Mouse (Mus musculus) midbrain, embryonic 15.5 days (tissue): ENCODE results near the gene Acsl5. TPM values are rescaled to one million over a fixed set of nuclear protein-coding genes. Genes with fewer than 3 reads are reported as not detected.

Experiments used
- polyA plus RNA-seq: library from polyadenylated mRNA; unstranded; fragments of >200 nt; fragmentation: Nextera tagmentation; extraction: Ambion mirVana; gene quantifications from 2 replicates; pipeline ENCODE4 v1.2.1, GENCODE M21; 2015

Gene Acsl5
- polyA plus RNA-seq, 1 experiment from 2014 or later: 13.4 TPM

Other genes with a start within 250 kb of the Acsl5 start
- gene Gpam, start 124.7 kb upstream of the Acsl5 start, polyA plus RNA-seq: 24.6 and 25.8 TPM in 2 replicates
- gene Tectb, start 71.2 kb upstream of the Acsl5 start, polyA plus RNA-seq: 0.22 and 0.46 TPM in 2 replicates
- not detected in 2 replicates for gene Gucy2g, start 10.7 kb upstream of the Acsl5 start, polyA plus RNA-seq
- gene Zdhhc6, start 64.1 kb downstream of the Acsl5 start, polyA plus RNA-seq: 66.9 and 67.6 TPM in 2 replicates
- 36.8 and 40.6 TPM in 2 replicates for gene Vti1a, start 64.4 kb downstream of the Acsl5 start, polyA plus RNA-seq